Mouse (Mus musculus) heart, embryonic 14.5 days (tissue): Measurements from ENCODE around the gene Spata46. TPM values are rescaled to one million over a fixed set of nuclear protein-coding genes. Genes with fewer than 3 reads are reported as not detected.

Experiments
- ATAC-seq: fragments of 200-750 bp; cut with Nextera tagmentation; 2 replicates; pipeline ENCODE4 v1.8.0; 2017; ENCODE audit warnings: low read depth, moderate TSS enrichment; ENCODE audit not compliant: insufficient number of reproducible peaks, insufficient read depth, low FRiP score
- H3K27ac ChIP-seq, 2 experiments: fragments of 200-500 bp in 1 of 2; fragments of 300-500 bp in 1 of 2; sonication (generic) in 1 of 2; replicated peaks in 1 of 2; 2 replicates each; pipeline ENCODE4 v1.5.1; 2012 to 2014; ENCODE audit warnings: low read depth in 2 of 2, low read length in 2 of 2, control low read depth in 1 of 2, mild to moderate bottlenecking in 1 of 2, mixed read lengths in 1 of 2; ENCODE audit not compliant: control insufficient read depth in 1 of 2, insufficient read depth in 1 of 2
- H3K27me3 ChIP-seq: fragments of 300-500 bp; sonication (generic); 2 replicates; pipeline ENCODE4 v1.6.1; 2014; ENCODE audit warnings: mild to moderate bottlenecking, low read length, control low read depth; ENCODE audit not compliant: control insufficient read depth, insufficient read depth
- H3K36me3 ChIP-seq: fragments of 300-500 bp; sonication (generic); 2 replicates; pipeline ENCODE4 v1.6.1; 2014; ENCODE audit warnings: mild to moderate bottlenecking, control low read depth, low read length, mixed read lengths; ENCODE audit not compliant: control insufficient read depth, insufficient read depth
- H3K4me1 ChIP-seq, 2 experiments: fragments of 200-500 bp in 1 of 2; fragments of 300-500 bp in 1 of 2; sonication (generic) in 1 of 2; 2 replicates each; pipeline ENCODE4 v1.6.1; 2012 to 2014; ENCODE audit warnings: low read length in 2 of 2, control low read depth in 1 of 2, mixed read lengths in 1 of 2; ENCODE audit not compliant: control insufficient read depth in 2 of 2, insufficient read depth in 2 of 2
- H3K4me2 ChIP-seq: fragments of 300-500 bp; sonication (generic); 2 replicates; pipeline ENCODE4 v1.6.1; 2014; ENCODE audit warnings: mild to moderate bottlenecking, low read length
- H3K4me3 ChIP-seq, 2 experiments: fragments of 200-500 bp in 1 of 2; fragments of 300-500 bp in 1 of 2; sonication (generic) in 1 of 2; 2 replicates each; pipeline ENCODE4 v1.5.1; 2012 to 2014; ENCODE audit warnings: low read length in 2 of 2, mild to moderate bottlenecking in 2 of 2, control low read depth in 1 of 2, low read depth in 1 of 2, moderate library complexity in 1 of 2; ENCODE audit not compliant: control insufficient read depth in 1 of 2, insufficient read depth in 1 of 2
- H3K9ac ChIP-seq: fragments of 300-500 bp; sonication (generic); 2 replicates; pipeline ENCODE4 v1.6.1; 2014; ENCODE audit warnings: mild to moderate bottlenecking, low read length
- H3K9me3 ChIP-seq: fragments of 300-500 bp; sonication (generic); 2 replicates; pipeline ENCODE4 v1.6.1; 2016; ENCODE audit warnings: low read length, control low read depth; ENCODE audit not compliant: control insufficient read depth
- WGBS: fragments of 180-500 bp; shearing (Covaris S2); extraction: QIAGEN DNeasy Blood & Tissue Kit; methylation state at CpG from one replicate; pipeline ENCODE4 v1.1.7; 2014; 5-methylcytosine and 5-hydroxymethylcytosine counted together
- polyA plus RNA-seq: library from polyadenylated mRNA; unstranded; fragments of >200 nt; fragmentation: Nextera tagmentation; extraction: Ambion mirVana; gene quantifications from 2 replicates; pipeline ENCODE4 v1.2.1, GENCODE M21; 2014

The Spata46 gene
- polyA plus RNA-seq, 1 experiment from 2014 or later, result 1.6 TPM

DNA sequence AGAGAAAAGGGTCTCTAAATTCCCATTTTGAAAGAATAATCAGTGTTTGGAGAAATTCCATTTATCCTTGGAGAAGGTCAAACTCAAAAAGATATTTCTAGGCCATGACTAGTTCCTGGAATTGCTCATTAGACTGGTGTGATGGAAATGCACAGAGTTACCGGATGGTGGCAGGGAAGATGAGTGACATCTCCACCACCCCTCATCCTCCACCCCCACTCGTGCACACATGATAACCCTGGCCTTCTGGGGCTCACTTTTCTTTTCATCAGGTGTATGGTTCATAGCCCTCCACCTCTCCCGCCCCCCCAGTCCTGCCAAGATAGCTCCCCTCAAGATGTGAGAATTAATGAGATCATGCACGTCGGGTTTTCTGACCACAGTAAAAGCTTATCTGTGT, 15.3 kb upstream of the Spata46 start:
- H3K27ac ChIP-seq, result no peak overlapping the region
- H3K36me3 ChIP-seq, result no peaks in the 10 kb centered on the region
- H3K27me3 ChIP-seq, result no peaks in the 10 kb centered on the region
- peaks cover 9 to 12% of the 10 kb centered on the region in 2 experiments for H3K4me1 ChIP-seq
- ATAC-seq, result no peak
- H3K4me2 ChIP-seq, result no peak overlapping the region
- H3K9me3 ChIP-seq, result peaks cover 4% of the 10 kb centered on the region
- no peak overlapping the region for H3K4me3 ChIP-seq
- 62% methylated on average over 5 of the region's 5 CpGs for WGBS
- H3K9ac ChIP-seq, result no peak overlapping the region

- Histone ChIP-seq H3K27ac (no peak overlapping the region), H3K36me3 (peaks cover under 1% of the 10 kb centered on the region), H3K4me3 (no peak overlapping the region), H3K4me2 (no peak overlapping the region), H3K27me3 (no peaks in the 10 kb centered on the region), H3K9ac (no peak overlapping the region), H3K4me1 (peaks cover 9 to 12% of the 10 kb centered on the region in 2 experiments), H3K9me3 (peaks cover under 1% of the 10 kb centered on the region; the same call in 1 of the 2 replicates)
- WGBS, result 58% methylated on average over 15 of the region's 15 CpGs
- no peak for ATAC-seq
These were observed 13.6 kb upstream of the Spata46 start for GRCm38 (mm10) chr1:170294786-170295570.

DNA sequence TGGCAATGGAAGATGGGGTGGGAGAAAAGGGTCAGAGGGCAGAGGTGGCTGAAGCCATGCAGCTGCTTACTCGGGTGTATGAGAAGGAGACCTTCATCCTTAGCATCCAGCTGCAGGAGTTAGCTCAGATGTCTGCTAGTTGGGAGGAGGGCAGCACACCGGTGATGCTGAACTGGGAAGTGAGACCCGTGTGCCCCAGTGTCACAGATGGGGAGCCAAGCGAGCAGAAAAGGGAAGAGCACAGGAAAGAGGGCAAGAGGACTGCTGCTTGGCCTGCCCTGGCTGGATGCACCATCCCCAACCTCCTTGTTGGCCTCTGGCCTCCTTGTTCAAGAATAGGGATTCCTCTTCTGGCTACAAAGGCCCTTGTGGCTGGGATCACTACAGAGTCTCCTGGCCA, 9.1 kb upstream of the Spata46 start:
- Histone ChIP-seq H3K9ac (no peak overlapping the region), H3K4me2 (no peak overlapping the region), H3K27ac (no peak overlapping the region), H3K36me3 (peaks cover 15% of the 10 kb centered on the region), H3K4me3 (no peak overlapping the region), H3K27me3 (no peaks in the 10 kb centered on the region), H3K4me1 (peaks cover 6% of the 10 kb centered on the region in 2 experiments), H3K9me3 (no peaks in the 10 kb centered on the region)
- WGBS, result 88% methylated on average over 4 of the region's 4 CpGs
- ATAC-seq, result no peak

GRCm38 (mm10) chr1:170301686-170302085, 6.9 kb upstream of the Spata46 start:
- no peak for ATAC-seq
- H3K4me3 ChIP-seq, result no peak overlapping the region
- H3K9me3 ChIP-seq, result no peaks in the 10 kb centered on the region
- H3K4me1 ChIP-seq, result no peaks in the 10 kb centered on the region
- H3K9ac ChIP-seq, result no peak overlapping the region
- peaks cover 15% of the 10 kb centered on the region for H3K36me3 ChIP-seq
- no peak overlapping the region for H3K4me2 ChIP-seq
- H3K27ac ChIP-seq, result no peak overlapping the region
- no peaks in the 10 kb centered on the region for H3K27me3 ChIP-seq
- 94% methylated on average over 9 of the region's 9 CpGs for WGBS

DNA sequence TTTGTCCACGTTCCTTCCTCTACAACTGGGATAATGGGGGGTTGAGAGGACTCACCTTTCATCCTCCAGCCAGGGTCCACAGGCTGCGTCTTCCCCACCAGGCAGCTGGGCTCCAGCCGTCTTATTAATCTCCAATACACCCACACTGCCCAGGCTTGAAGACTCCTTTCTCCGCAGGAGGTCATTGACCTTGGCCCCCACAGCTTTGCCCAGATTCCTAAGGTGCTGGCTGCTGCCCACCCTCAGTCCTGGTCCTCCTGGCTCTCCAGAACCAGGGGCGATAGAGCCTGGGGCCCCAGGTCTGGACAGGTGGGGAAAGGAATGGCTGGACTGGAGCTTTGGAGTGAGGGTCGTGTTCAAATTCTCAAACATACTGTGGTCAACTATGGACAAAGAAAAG, 6.1 kb upstream of the Spata46 start:
- H3K9me3 ChIP-seq, result no peaks in the 10 kb centered on the region
- no peak for ATAC-seq
- H3K27ac ChIP-seq, result no peak overlapping the region
- H3K4me2 ChIP-seq, result no peak overlapping the region
- WGBS, result 83% methylated on average over 6 of the region's 6 CpGs
- H3K9ac ChIP-seq, result no peak overlapping the region
- H3K27me3 ChIP-seq, result no peaks in the 10 kb centered on the region
- H3K4me3 ChIP-seq, result no peak overlapping the region
- no peaks in the 10 kb centered on the region for H3K4me1 ChIP-seq
- peaks cover 15% of the 10 kb centered on the region for H3K36me3 ChIP-seq

DNA sequence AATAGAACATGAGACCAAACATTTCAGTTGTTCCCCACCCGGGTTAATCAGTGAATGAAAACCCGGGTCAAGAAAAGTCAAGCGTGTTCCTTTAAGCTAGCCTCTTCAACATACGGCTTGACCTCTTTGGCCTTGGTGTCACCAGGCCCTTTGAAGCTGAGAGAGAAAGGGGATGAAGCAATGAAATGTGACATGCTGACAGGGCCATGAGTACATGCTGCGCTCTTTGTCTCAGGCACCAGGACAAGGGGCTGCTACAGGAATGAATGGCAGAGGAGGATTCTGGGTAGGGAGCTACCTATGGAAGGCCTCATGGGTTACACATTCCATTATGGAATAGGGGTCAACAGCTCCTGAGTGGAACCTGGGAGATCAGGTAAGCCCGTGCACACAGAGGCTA, 5.5 kb upstream of the Spata46 start:
- WGBS, result 64% methylated on average over 6 of the region's 6 CpGs
- H3K4me3 ChIP-seq, result no peak overlapping the region
- no peaks in the 10 kb centered on the region for H3K4me1 ChIP-seq
- H3K9me3 ChIP-seq, result no peaks in the 10 kb centered on the region
- ATAC-seq, result no peak
- no peak overlapping the region for H3K4me2 ChIP-seq
- H3K36me3 ChIP-seq, result peaks cover 15% of the 10 kb centered on the region
- H3K9ac ChIP-seq, result no peak overlapping the region
- H3K27me3 ChIP-seq, result no peaks in the 10 kb centered on the region
- H3K27ac ChIP-seq, result no peak overlapping the region

- 82% methylated on average over 10 of the region's 10 CpGs for WGBS
- Histone ChIP-seq H3K27me3 (no peaks in the 10 kb centered on the region), H3K36me3 (peaks cover 14% of the 10 kb centered on the region), H3K9ac (no peak overlapping the region), H3K4me1 (no peaks in the 10 kb centered on the region), H3K27ac (no peak overlapping the region), H3K9me3 (no peaks in the 10 kb centered on the region), H3K4me2 (no peak overlapping the region), H3K4me3 (no peak overlapping the region)
- no peak for ATAC-seq
These were observed 3.6 kb upstream of the Spata46 start for GRCm38 (mm10) chr1:170305002-170305401.

- H3K4me3 ChIP-seq, result no peak within 1 kb of the TSS
- no peak within 1 kb of the TSS for H3K9ac ChIP-seq
- H3K4me2 ChIP-seq, result no peak within 1 kb of the TSS
- WGBS, result 97% methylated on average over 4 of the region's 4 CpGs
- no peaks in the 10 kb centered on the region for H3K4me1 ChIP-seq
- H3K27ac ChIP-seq, result no peak within 1 kb of the TSS
- H3K36me3 ChIP-seq, result peaks cover 2% of the 10 kb centered on the region
- H3K9me3 ChIP-seq, result no peaks in the 10 kb centered on the region
- H3K27me3 ChIP-seq, result no peaks in the 10 kb centered on the region
- no peak for ATAC-seq
These were observed 2.4 kb upstream of the Spata46 start, which contains the start of gene Gm7694 for GRCm38 (mm10) chr1:170306232-170306631. Gene Gm7694 (minus strand): TSS chr1:170306332.
